Comparison of ENCODE assay signal across 21 mouse cellular contexts in genomic region chr3:118141731-118142130, GRCm38 (mm10).
A peak's percentile ranks its signal among the peaks of the same experiment; 100 is the strongest.
DNase-seq lines count a peak whose midpoint lies in the region; ATAC-seq and TF ChIP-seq lines count a peak whose summit lies in the region.
"Had no signal": no experiment of that assay in that cellular context is flagged by ENCODE, and none has a peak within 500 bp of the region (broad histone marks: within the 10 kb centered on the region; RNA-seq: fewer than 3 reads in every experiment).

No protein-coding gene starts in this region.

- peaks cover 9% of the 10 kb centered on the region; the same call in 1 of the 2 replicates for H3K4me1 ChIP-seq in forebrain, postnatal 0 days (ENCODE audit: insufficient read depth)
- H3K4me1 ChIP-seq: embryonic facial prominence, embryonic 10.5 days; heart, embryonic 15.5 days; hindbrain, embryonic 10.5 days; kidney, embryonic 15.5 days had no signal

- H3K4me2 ChIP-seq in forebrain, postnatal 0 days (ENCODE audit: low read depth) = peak overlapping the region; percentile 9; the same call in 1 of the 2 replicates
- H3K4me2 ChIP-seq: heart, embryonic 15.5 days; kidney, embryonic 15.5 days had no signal

- ATAC-seq in frontal cortex, adult (ENCODE audit: low TSS enrichment) = peak; percentile 71; the same call in 1 of the 2 replicates
- ATAC-seq in forebrain, postnatal 0 days = peak; percentile 84
- ATAC-seq: hindbrain, postnatal 0 days; intestine, postnatal 0 days had no signal

- no peak overlapping the region for H3K9ac ChIP-seq in forebrain, postnatal 0 days
- H3K9ac ChIP-seq: heart, embryonic 15.5 days; kidney, embryonic 15.5 days; liver, embryonic 14.5 days had no signal

- WGBS in forebrain, postnatal 0 days = 29% methylated on average over 8 of the region's 8 CpGs

- H3K9me3 ChIP-seq in forebrain, postnatal 0 days (ENCODE audit: low read length) = no peaks in the 10 kb centered on the region
- H3K9me3 ChIP-seq: embryonic facial prominence, embryonic 10.5 days; heart, embryonic 15.5 days; hindbrain, embryonic 10.5 days; kidney, embryonic 15.5 days had no signal

- H3K4me3 ChIP-seq in forebrain, postnatal 0 days (ENCODE audit: low read depth, low read length) = no peak overlapping the region
- H3K4me3 ChIP-seq: embryonic facial prominence, embryonic 10.5 days; heart, embryonic 15.5 days; hindbrain, embryonic 10.5 days; kidney, embryonic 15.5 days had no signal

- H3K27ac ChIP-seq in forebrain, postnatal 0 days (ENCODE audit: low read depth, low read length) = peak overlapping the region; percentile 72
- H3K27ac ChIP-seq: embryonic facial prominence, embryonic 10.5 days; heart, embryonic 15.5 days; hindbrain, embryonic 10.5 days; hindbrain, postnatal 0 days; kidney, embryonic 15.5 days; liver, embryonic 14.5 days; stomach, postnatal 0 days had no signal

- no peaks in the 10 kb centered on the region for H3K27me3 ChIP-seq in forebrain, postnatal 0 days (ENCODE audit: insufficient read depth, low read length)
- H3K27me3 ChIP-seq: heart, embryonic 15.5 days; kidney, embryonic 15.5 days had no signal

- intact Hi-C loops in left cerebral cortex, postnatal 25 days (cut with DNase I) = no loop called here

- no peak for DNase-seq in frontal cortex, postnatal 10 days (ENCODE audit: low spot score in 2 of 2)
- DNase-seq in left cerebral cortex, postnatal 25 days (ENCODE audit: low spot score in 2 of 2) = peak; percentile 16 to 17
- DNase-seq in left cerebral cortex, adult 9 months (ENCODE audit: low spot score in 2 of 2) = no peak
- DNase-seq in brain, adult 2 months (ENCODE audit: low read depth, low spot score) = peak; percentile 18
- DNase-seq in forebrain, postnatal 0 days = peak; percentile 72
- DNase-seq in spleen, adult 12 weeks (ENCODE audit: low spot score) = no peak
- DNase-seq: adrenal gland, postnatal 36 days; B cell, adult 2 months; cerebellum, adult 8-10 months; gastrocnemius, postnatal 36 days; kidney, postnatal 4 days; lung, postnatal 36 days had no signal

- H3K36me3 ChIP-seq in forebrain, postnatal 0 days (ENCODE audit: insufficient read depth) = no peaks in the 10 kb centered on the region
- H3K36me3 ChIP-seq: embryonic facial prominence, embryonic 10.5 days; heart, embryonic 15.5 days; hindbrain, embryonic 10.5 days; kidney, embryonic 15.5 days had no signal

- TF ChIP-seq CTCF in forebrain, postnatal 0 days (IDR thresholded peaks at IDR 0.05; ENCODE audit: low read depth) = no peak

Comparison
In these comparisons a context has a peak if more than half of its experiments do, and no peak if none do; other contexts are left out.
1. DNase-seq: peak in left cerebral cortex, postnatal 25 days (2 of 2), brain, adult 2 months (single experiment) and forebrain, postnatal 0 days (single experiment); none in frontal cortex, postnatal 10 days (0 of 2), left cerebral cortex, adult 9 months (0 of 2) and spleen, adult 12 weeks (single experiment).